In the genomic region with DNA sequence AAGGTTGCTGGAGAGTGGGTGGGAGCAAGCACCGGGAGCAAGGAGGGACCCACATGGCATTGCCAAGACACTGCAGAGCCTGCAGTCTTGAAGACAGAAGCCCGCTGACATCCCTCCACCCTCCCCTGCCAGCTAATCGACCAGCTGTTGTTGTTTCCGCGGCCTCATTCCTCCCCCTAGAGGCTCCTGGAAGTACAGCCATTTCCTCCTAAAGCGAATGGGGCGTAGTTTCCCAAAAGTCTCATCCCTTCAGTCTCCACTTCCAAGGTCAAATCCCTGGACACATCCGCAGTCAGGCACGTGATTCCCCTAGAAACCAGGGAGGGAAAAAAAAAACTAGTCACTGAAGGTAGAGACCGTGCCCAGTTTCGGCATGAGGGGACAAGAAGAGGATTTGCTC, we compare ENCODE assay signal across 8 mouse cellular contexts. TPM values are rescaled to one million over a fixed set of nuclear protein-coding genes. Genes with fewer than 3 reads are reported as not detected.
A peak's percentile ranks its signal among the peaks of the same experiment; 100 is the strongest.
DNase-seq lines count a peak whose midpoint lies in the region; ATAC-seq and TF ChIP-seq lines count a peak whose summit lies in the region.

No protein-coding gene starts in this region.

- no peak overlapping the region for H3K4me3 ChIP-seq in embryonic facial prominence, embryonic 11.5 days (ENCODE audit: low read depth, low read length)
- H3K4me3 ChIP-seq in kidney, adult 2 months (ENCODE audit: insufficient read depth, low read depth, low read length) = no peak overlapping the region
- no peak overlapping the region for H3K4me3 ChIP-seq in limb, embryonic 15.5 days

- peak; percentile 75; the same call in 1 of the 2 replicates for ATAC-seq in embryonic facial prominence, embryonic 11.5 days (replicated peaks; ENCODE audit: insufficient number of reproducible peaks, low FRiP score, low TSS enrichment, low read depth)
- 0 out of 2 replicates have a peak, but pooled peaks have one; percentile 48 for ATAC-seq in limb, embryonic 15.5 days (ENCODE audit: insufficient number of reproducible peaks, low FRiP score, low TSS enrichment, low read depth)
- ATAC-seq in monocyte, adult 5-6 weeks (replicated peaks; ENCODE audit: insufficient number of reproducible peaks, low FRiP score, low TSS enrichment, poor library complexity, severe bottlenecking) = peak; percentile 51; the same call in 1 of the 2 replicates

- TF ChIP-seq POLR2A in kidney, adult 2 months (IDR thresholded peaks at IDR 0.05; ENCODE audit: low read depth, low read length) = no peak

- 6% methylated on average over 11 of the region's 11 CpGs for WGBS in embryonic facial prominence, embryonic 11.5 days
- WGBS in kidney, adult 2 months = 3% methylated on average over 11 of the region's 11 CpGs
- WGBS in limb, embryonic 15.5 days = 5% methylated on average over 11 of the region's 11 CpGs

- no peak overlapping the region for H3K27ac ChIP-seq in embryonic facial prominence, embryonic 11.5 days (replicated peaks; ENCODE audit: low read depth, low read length)
- no peak overlapping the region for H3K27ac ChIP-seq in kidney, adult 2 months (ENCODE audit: insufficient read depth, low read depth, low read length)
- no peak overlapping the region for H3K27ac ChIP-seq in limb, embryonic 15.5 days

- H3K9ac ChIP-seq in embryonic facial prominence, embryonic 11.5 days (replicated peaks; ENCODE audit: low read length) = peak overlapping the region; percentile 22
- H3K9ac ChIP-seq in limb, embryonic 15.5 days = no peak overlapping the region

- H3K4me1 ChIP-seq in embryonic facial prominence, embryonic 11.5 days (ENCODE audit: control insufficient read depth, insufficient read depth, low read length) = no peaks in the 10 kb centered on the region
- H3K4me1 ChIP-seq in kidney, adult 2 months (ENCODE audit: control insufficient read depth, insufficient read depth, low read length) = peaks cover 3% of the 10 kb centered on the region; the same call in 1 of the 2 replicates
- H3K4me1 ChIP-seq in limb, embryonic 15.5 days = peaks cover 5% of the 10 kb centered on the region

- H3K9me3 ChIP-seq in embryonic facial prominence, embryonic 11.5 days (replicated peaks; ENCODE audit: control insufficient read depth, low read length) = no peaks in the 10 kb centered on the region
- no peaks in the 10 kb centered on the region for H3K9me3 ChIP-seq in limb, embryonic 15.5 days

- H3K27me3 ChIP-seq in embryonic facial prominence, embryonic 11.5 days (ENCODE audit: control insufficient read depth, insufficient read depth, low read length) = no peaks in the 10 kb centered on the region
- no peaks in the 10 kb centered on the region for H3K27me3 ChIP-seq in kidney, adult 2 months (replicated peaks; ENCODE audit: control insufficient read depth, insufficient read depth, low read length)
- H3K27me3 ChIP-seq in limb, embryonic 15.5 days = no peaks in the 10 kb centered on the region

- no peak overlapping the region for H3K4me2 ChIP-seq in embryonic facial prominence, embryonic 11.5 days (ENCODE audit: low read depth, low read length)
- 0 out of 2 replicates have a peak overlapping the region, but pooled peaks have one; percentile 26 for H3K4me2 ChIP-seq in limb, embryonic 15.5 days

- H3K36me3 ChIP-seq in embryonic facial prominence, embryonic 11.5 days (replicated peaks; ENCODE audit: control insufficient read depth, insufficient read depth, low read depth, low read length) = no peaks in the 10 kb centered on the region; the same call in 1 of the 2 replicates
- no peaks in the 10 kb centered on the region for H3K36me3 ChIP-seq in kidney, adult 2 months (ENCODE audit: control insufficient read depth, insufficient read depth, low read length)
- peaks cover 3% of the 10 kb centered on the region for H3K36me3 ChIP-seq in limb, embryonic 15.5 days

- peak; percentile 78 for DNase-seq in 416B (ENCODE audit: low read depth)
- DNase-seq in adrenal gland, adult 8-10 months = peak; percentile 74
- DNase-seq in embryonic facial prominence, embryonic 11.5 days (ENCODE audit: low spot score) = peak; percentile 85
- DNase-seq in heart, adult 8-10 months (ENCODE audit: low spot score) = peak; percentile 78
- DNase-seq in kidney, adult 2 months = peak; percentile 82
- peak; percentile 62 for DNase-seq in telencephalon, adult 2 months (ENCODE audit: low read depth, low spot score)

- TF ChIP-seq CTCF in kidney, adult 2 months (conservative IDR thresholded peaks at IDR 0.05; ENCODE audit: insufficient read depth, insufficient read length, low read depth, low read length) = peak; percentile 84

RNA-seq across cellular contexts. Expression of a gene that starts 1.1 kb away (rescaled TPM):
- 1 to 10 TPM in 2 of 4 experiments, under 1 TPM in 2; 0.20 to 1.2 (median 0.78) TPM for total RNA-seq in adrenal gland, adult 8-10 months (2022)
- polyA plus RNA-seq in embryonic facial prominence, embryonic 11.5 days (2014; fragmentation: Nextera tagmentation; extraction: Ambion mirVana) = 0.11 TPM in 1 of 2 replicates, not detected in the other
- total RNA-seq in heart, adult 8-10 months (2022) = 1 to 10 TPM; 1.3 to 1.6 (median 1.5) TPM
- polyA plus RNA-seq in kidney, adult 2 months (2012; rRNA removed) = 0.10 and 0.70 TPM in 2 replicates
- polyA plus RNA-seq in limb, embryonic 15.5 days (2015; fragmentation: Nextera tagmentation; extraction: Ambion mirVana) = 0.20 and 0.24 TPM in 2 replicates
- total RNA-seq in monocyte, adult 5-6 weeks (2017) = not detected in 3 replicates

RNA-seq across cellular contexts. Expression of a gene that starts 17.3 kb away (rescaled TPM):
- 10 to 100 TPM; 59.6 to 67.4 (median 63.3) TPM for total RNA-seq in adrenal gland, adult 8-10 months (2022)
- 40.9 and 50.1 TPM in 2 replicates for polyA plus RNA-seq in embryonic facial prominence, embryonic 11.5 days (2014; fragmentation: Nextera tagmentation; extraction: Ambion mirVana)
- total RNA-seq in heart, adult 8-10 months (2022) = 10 to 100 TPM; 27.0 to 28.1 (median 27.6) TPM
- 59.7 and 66.9 TPM in 2 replicates for polyA plus RNA-seq in kidney, adult 2 months (2012; rRNA removed)
- polyA plus RNA-seq in limb, embryonic 15.5 days (2015; fragmentation: Nextera tagmentation; extraction: Ambion mirVana) = 53.4 and 53.9 TPM in 2 replicates
- total RNA-seq in monocyte, adult 5-6 weeks (2017) = 25.7 to 34.3 TPM (median 26.5 TPM) in 3 replicates

RNA-seq across cellular contexts. Expression of a gene that starts 18.8 kb away (rescaled TPM):
- total RNA-seq in adrenal gland, adult 8-10 months (2022) = under 1 TPM; 0.41 to 0.83 (median 0.56) TPM
- polyA plus RNA-seq in embryonic facial prominence, embryonic 11.5 days (2014; fragmentation: Nextera tagmentation; extraction: Ambion mirVana) = 20.8 and 20.9 TPM in 2 replicates
- under 1 TPM; 0.12 to 0.23 (median 0.18) TPM for total RNA-seq in heart, adult 8-10 months (2022)
- polyA plus RNA-seq in kidney, adult 2 months (2012; rRNA removed) = 0.41 and 0.81 TPM in 2 replicates
- polyA plus RNA-seq in limb, embryonic 15.5 days (2015; fragmentation: Nextera tagmentation; extraction: Ambion mirVana) = 13.0 and 13.8 TPM in 2 replicates
- not detected in 3 replicates for total RNA-seq in monocyte, adult 5-6 weeks (2017)

RNA-seq across cellular contexts. Expression of a gene that starts 29.0 kb away (rescaled TPM):
- total RNA-seq in adrenal gland, adult 8-10 months (2022) = 10 to 100 TPM; 51.0 to 53.8 (median 52.3) TPM
- polyA plus RNA-seq in embryonic facial prominence, embryonic 11.5 days (2014; fragmentation: Nextera tagmentation; extraction: Ambion mirVana) = 15.1 and 17.3 TPM in 2 replicates
- total RNA-seq in heart, adult 8-10 months (2022) = 10 to 100 TPM; 17.7 to 21.1 (median 20.1) TPM
- polyA plus RNA-seq in kidney, adult 2 months (2012; rRNA removed) = 28.0 TPM in 2 replicates
- polyA plus RNA-seq in limb, embryonic 15.5 days (2015; fragmentation: Nextera tagmentation; extraction: Ambion mirVana) = 15.0 and 18.0 TPM in 2 replicates
- 29.9 to 43.6 TPM (median 29.9 TPM) in 3 replicates for total RNA-seq in monocyte, adult 5-6 weeks (2017)

RNA-seq across cellular contexts. Expression of a gene that starts 37.5 kb away (rescaled TPM):
- 100 to 1,000 TPM; 100 to 175 (median 132) TPM for total RNA-seq in adrenal gland, adult 8-10 months (2022)
- 21.9 and 24.0 TPM in 2 replicates for polyA plus RNA-seq in embryonic facial prominence, embryonic 11.5 days (2014; fragmentation: Nextera tagmentation; extraction: Ambion mirVana)
- total RNA-seq in heart, adult 8-10 months (2022) = 100 to 1,000 TPM; 114 to 136 (median 121) TPM
- polyA plus RNA-seq in kidney, adult 2 months (2012; rRNA removed) = 69.2 TPM in 2 replicates
- 94.1 and 96.7 TPM in 2 replicates for polyA plus RNA-seq in limb, embryonic 15.5 days (2015; fragmentation: Nextera tagmentation; extraction: Ambion mirVana)
- 46.5 to 54.0 TPM (median 51.7 TPM) in 3 replicates for total RNA-seq in monocyte, adult 5-6 weeks (2017)
